Mouse (Mus musculus) frontal cortex, postnatal 10 days (tissue): ENCODE results near the gene Gm19402.
"Not testable (repeated sequence)": the region's sequence is repeated elsewhere in the genome, so short reads cannot be mapped to it uniquely, and the experiment has no call there.

Source experiments
- DNase-seq, 2 experiments: peaks; one replicate each; pipeline ENCODE4 v3.0.0; 2022; ENCODE audit warnings: low spot score in 2 of 2, mixed read lengths in 1 of 2

The Gm19402 gene

GRCm38 (mm10) chr10:77690356-77690807, at the start of gene Gm19402:
Gm19402 (minus strand) TSS chr10:77690757.
- DNase-seq = not testable (repeated sequence)

DNA sequence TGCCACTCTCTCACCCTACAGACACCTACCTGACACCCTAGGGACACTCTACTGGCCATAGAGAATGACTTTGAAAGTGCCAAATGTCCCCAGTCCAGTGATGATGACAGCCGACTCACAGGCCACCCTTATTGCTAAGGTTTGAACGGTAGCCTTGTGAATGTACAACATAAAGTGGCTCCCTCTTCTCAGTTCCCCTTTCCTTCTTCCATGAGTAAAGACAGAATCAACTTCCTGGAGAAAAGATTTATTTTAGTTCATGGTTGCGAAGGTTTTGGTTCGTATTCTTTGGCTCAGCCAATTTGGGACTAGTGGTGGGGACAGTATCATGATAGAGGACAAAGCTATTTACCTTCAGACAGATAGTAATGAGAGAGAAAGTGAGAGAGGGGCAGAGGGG, 48.4 kb upstream of the Gm19402 start:
- DNase-seq = no peak

GRCm38 (mm10) chr10:77735928-77736327, 45.4 kb upstream of the Gm19402 start:
- no peak for DNase-seq

- no peak for DNase-seq
These were observed 38.7 kb upstream of the Gm19402 start for GRCm38 (mm10) chr10:77729241-77729640.

DNA sequence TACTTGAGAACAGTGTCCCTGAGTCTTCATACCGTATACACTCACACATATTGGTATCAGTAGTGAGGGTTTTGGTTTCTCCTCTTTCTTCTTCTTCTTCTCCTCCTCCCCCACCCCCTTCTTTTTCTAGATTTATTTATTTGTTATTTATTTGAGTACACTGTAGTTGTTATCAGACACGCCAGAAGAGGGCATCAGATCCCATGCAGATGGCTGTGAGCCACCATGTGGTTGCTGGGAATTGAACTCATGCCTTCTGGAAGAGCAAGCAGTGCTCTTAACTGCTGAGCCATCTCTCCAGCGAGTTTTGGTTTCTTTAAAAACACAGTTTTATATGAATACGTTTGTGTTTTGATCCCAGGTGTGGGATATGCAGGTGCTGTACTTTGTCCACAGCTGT, 37.7 kb upstream of the Gm19402 start:
- no peak for DNase-seq

DNA sequence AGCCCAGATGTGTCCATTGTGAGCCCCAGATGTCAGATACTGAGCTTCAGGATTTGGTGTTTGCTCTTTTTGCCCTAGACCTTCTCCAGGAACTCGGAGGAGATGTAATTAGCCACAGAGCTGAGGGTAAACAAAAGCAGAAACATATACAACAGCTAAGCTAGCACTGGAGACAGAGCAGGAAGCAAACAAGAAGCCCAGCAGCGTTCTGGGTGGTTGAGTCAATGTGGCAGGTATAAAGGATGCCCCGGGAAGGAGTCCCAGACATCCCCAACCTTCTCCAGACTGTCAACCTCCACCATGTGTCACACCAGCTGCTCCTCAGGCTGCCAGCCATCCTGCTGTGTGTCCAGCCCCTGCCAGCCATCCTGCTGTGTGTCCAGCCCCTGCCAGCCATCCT, 35.6 kb upstream of the Gm19402 start, which contains the start of gene Gm10100:
Gene Gm10100 (plus strand): TSS at position 301 of the 400 bp plus-strand sequence.
- no peak for DNase-seq

- no peak for DNase-seq
These were observed 34.3 kb upstream of the Gm19402 start for GRCm38 (mm10) chr10:77724855-77725254.

- not testable (repeated sequence) for DNase-seq
These were observed 29.7 kb upstream of the Gm19402 start, which contains the start of gene Krtap12-1 for GRCm38 (mm10) chr10:77720299-77720698. Krtap12-1 (plus strand) TSS chr10:77720599.

DNA sequence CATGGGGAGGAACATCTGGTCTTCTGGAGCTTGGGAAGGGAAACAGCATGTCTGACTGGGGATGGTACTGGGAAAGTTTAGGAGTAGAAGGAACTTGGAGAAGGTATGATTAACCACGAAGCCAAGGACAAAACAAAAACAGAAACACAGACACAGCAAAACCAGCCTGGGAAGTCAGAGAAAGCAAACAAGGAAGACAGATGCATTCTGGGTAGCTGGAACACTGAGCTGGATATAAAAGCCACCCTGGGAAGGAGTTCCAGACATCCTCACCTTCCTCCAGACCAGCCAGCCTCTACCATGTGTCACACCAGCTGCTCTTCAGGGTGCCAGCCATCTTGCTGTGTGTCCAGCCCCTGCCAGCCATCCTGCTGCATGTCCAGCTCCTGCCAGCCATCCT, 24.9 kb upstream of the Gm19402 start, which contains the start of gene Gm10142:
Gene Gm10142 (plus strand): TSS at position 301 of the 400 bp plus-strand sequence.
- no peak for DNase-seq

- DNase-seq = no peak
These were observed 23.2 kb upstream of the Gm19402 start for GRCm38 (mm10) chr10:77713734-77714133.

GRCm38 (mm10) chr10:77711157-77711556, 20.6 kb upstream of the Gm19402 start, which contains the start of gene Gm10024:
Gm10024 (plus strand) TSS chr10:77711457.
- DNase-seq = not testable (repeated sequence)

DNA sequence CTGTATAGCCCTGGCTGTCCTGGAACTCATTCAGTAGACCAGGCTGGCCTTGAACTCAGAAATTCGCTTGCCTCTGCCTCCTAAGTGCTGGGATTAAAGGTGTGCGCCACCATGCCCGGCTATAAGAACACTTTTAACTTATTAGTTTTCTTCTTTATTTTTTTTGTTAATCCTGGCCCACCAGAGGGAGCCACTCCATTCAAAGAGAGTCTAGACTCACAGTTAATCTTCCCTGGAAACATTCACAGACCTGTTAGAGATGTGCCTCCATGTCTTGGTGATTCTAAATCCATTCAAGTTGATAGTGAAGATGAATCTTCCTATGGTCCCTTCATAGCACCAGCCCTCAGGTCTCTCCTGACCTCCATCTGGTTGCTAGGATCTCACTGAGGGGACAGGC, 19.3 kb upstream of the Gm19402 start:
- DNase-seq = no peak

- DNase-seq = no peak
These were observed 15.8 kb upstream of the Gm19402 start, which contains the start of gene Gm10272 for GRCm38 (mm10) chr10:77706326-77706725. Gm10272 (plus strand) TSS chr10:77706626.

GRCm38 (mm10) chr10:77697133-77697532, 6.6 kb upstream of the Gm19402 start, which contains the start of gene Gm9508:
Gm9508 (minus strand) TSS chr10:77697233.
- DNase-seq = no peak

DNA sequence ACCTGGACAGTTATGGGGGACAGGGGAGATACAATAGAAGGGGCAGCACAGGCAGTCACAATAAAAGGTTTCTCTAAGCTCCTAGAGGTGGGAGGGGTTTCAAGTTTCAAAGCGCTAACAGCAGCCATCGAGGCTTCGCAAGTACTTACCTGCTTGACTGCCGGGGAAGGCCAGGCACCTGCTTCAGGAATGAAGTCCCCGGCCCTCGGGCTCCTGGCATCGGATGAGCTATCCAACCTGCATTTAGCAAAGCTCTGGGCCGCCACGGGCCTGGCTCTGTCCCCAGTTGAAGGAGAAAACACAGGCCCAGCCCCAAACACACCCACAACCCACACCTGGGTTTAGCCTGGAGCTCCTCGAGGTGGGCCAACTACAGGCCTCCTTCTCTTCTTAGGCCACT, 3.5 kb downstream of the Gm19402 start:
- DNase-seq = no peak

DNA sequence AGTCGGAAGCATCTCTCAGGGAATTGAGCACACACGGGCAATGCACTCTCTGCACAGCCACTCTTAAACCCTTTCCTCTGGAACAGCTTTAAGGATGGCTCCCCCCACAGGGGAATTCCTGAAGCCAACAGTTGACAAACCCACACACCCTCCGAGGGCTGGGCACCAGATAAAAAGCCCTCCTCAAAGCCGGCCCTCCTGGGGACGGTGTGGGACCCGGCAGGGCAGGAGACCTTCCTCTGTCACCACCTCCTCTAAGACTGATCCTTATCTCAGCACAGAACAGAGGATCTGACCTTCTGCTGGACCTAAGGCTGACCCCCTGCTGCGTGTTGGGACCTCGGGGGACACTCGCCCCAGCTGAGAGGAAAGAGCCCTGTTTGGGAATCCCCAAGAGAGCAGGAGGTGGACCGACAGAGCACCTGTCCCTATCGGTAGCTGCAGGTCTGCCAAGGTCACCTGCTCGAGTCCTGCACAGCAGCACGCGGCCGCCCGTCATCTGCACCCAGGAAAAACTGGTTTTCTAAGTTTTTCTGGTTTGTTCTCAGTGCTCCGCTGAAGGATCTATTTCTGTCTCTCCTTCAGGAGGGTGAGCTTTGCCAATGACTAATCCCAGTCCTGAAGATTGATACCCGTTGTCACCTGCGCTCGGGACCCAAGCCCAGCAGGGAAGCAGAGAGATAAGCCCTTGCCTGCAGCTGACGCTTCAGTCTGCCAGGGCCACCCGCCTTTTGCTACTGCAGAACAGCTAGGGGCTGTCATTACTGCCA, 4.5 kb downstream of the Gm19402 start, which contains the start of gene Tspear:
Gene Tspear (plus strand): TSS at position 675 of the 770 bp plus-strand sequence.
- DNase-seq = no peak

- no peak for DNase-seq
These were observed 6.4 kb downstream of the Gm19402 start for GRCm38 (mm10) chr10:77684181-77684580.

- no peak for DNase-seq
These were observed 7.6 kb downstream of the Gm19402 start for GRCm38 (mm10) chr10:77682994-77683393.

- DNase-seq = no peak
These were observed 13.0 kb downstream of the Gm19402 start for GRCm38 (mm10) chr10:77677562-77677961.

DNA sequence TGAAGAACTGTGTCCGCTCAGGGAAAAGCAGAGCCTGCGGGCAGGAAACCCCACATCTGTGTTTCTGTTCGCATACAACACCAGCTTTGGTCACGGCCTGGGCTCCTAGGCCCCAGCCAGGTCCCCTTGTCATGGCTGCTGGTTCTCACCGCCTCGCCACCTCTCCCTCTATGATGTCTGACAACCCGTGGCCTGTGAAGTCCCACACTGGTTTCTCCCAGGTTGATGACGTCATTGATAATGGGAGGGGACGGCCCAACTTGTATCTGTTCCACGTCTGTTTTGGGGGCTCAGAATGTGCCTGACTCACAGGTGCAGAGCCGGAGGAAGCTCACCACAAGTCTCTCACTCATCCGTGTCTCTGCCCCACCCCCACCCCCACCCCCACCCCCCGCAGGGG, 16.8 kb downstream of the Gm19402 start:
- DNase-seq = no peak

DNA sequence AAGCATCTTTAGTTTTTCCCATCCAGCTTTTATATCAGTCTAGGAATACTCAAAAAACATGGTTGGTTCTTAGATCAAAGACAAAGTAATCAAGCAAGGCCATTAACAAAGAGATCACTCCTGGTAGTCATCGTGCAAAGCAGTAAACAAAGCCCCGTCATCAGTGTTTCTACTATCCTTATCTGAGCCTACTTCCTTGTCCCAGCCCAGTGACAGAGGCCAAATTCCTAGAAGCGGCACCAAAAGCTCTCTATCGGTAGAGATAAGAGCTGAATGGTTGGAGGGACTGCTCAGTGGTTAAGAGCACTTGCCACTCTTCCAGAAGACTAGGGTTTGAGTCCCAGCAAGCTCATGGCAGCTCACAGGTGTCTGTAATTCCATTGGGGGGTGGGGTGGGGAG, 19.0 kb downstream of the Gm19402 start:
- no peak for DNase-seq

GRCm38 (mm10) chr10:77670710-77671109, 19.8 kb downstream of the Gm19402 start:
- DNase-seq = no peak

DNA sequence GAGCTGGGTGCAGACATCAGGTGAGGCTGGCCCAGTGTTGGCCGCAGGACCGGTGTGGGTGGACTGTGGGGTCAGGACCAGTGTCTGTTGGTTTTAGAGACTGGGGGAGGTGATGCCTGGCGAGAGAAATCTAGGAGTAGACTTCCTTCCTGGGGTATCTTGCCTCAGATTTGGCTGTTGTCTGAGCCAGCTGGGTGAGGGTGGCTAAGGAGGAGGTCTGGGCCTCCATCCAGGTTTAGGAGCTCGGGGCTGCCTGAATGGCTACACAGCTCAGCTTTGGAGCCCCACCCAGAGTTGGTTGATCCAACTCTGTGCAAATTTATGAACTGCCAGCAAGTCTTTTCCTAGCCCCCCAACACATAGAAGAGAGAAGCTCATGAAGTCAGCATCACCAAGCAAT, 23.2 kb downstream of the Gm19402 start:
- no peak for DNase-seq
